Mouse (Mus musculus) MEL (cell line): ENCODE measurements around the gene Ccpg1. TPM values are rescaled to one million over a fixed set of nuclear protein-coding genes. Genes with fewer than 3 reads are reported as not detected.
A peak's percentile ranks its signal among the peaks of the same experiment; 100 is the strongest.

Experiments used
- DNase-seq: peaks from one replicate; pipeline ENCODE4 v3.0.0; 2011; ENCODE audit warnings: low read depth, low spot score
- H3K27ac ChIP-seq: 2 replicates; pipeline ENCODE4 v1.5.1; 2012; ENCODE audit warnings: low read depth, mild to moderate bottlenecking, control low read depth, low read length, moderate library complexity; ENCODE audit not compliant: control insufficient read depth
- H3K27me3 ChIP-seq, 2 experiments: fragments of 150-350 bp in 1 of 2; sonication (generic) in 1 of 2; 2 replicates each; pipeline ENCODE4 v1.6.1; 2012; ENCODE audit warnings: low read length in 2 of 2, mild to moderate bottlenecking in 2 of 2, improper control_type of control experiment in 1 of 2, moderate library complexity in 1 of 2; ENCODE audit not compliant: insufficient read depth in 2 of 2, control insufficient read depth in 1 of 2
- H3K36me3 ChIP-seq, 2 experiments: 2 replicates each; pipeline ENCODE4 v1.6.1; 2012 to 2014; ENCODE audit warnings: low read length in 2 of 2, improper control_type of control experiment in 1 of 2, inconsistent platforms in 1 of 2, mild to moderate bottlenecking in 1 of 2; ENCODE audit not compliant: insufficient read depth in 2 of 2, control insufficient read depth in 1 of 2
- H3K4me1 ChIP-seq, 2 experiments: fragments of 150-350 bp in 1 of 2; sonication (generic) in 1 of 2; 2 replicates each; pipeline ENCODE4 v1.6.1; 2012; ENCODE audit warnings: low read length in 2 of 2, improper control_type of control experiment in 1 of 2, mild to moderate bottlenecking in 1 of 2; ENCODE audit not compliant: insufficient read depth in 2 of 2, control insufficient read depth in 1 of 2
- H3K4me3 ChIP-seq, 2 experiments: fragments of 150-350 bp in 1 of 2; sonication (generic) in 1 of 2; 2 replicates each; pipeline ENCODE4 v1.5.1; 2012; ENCODE audit warnings: low read depth in 2 of 2, low read length in 2 of 2, mild to moderate bottlenecking in 2 of 2, moderate library complexity in 2 of 2, control low read depth in 1 of 2, improper control_type of control experiment in 1 of 2; ENCODE audit not compliant: control insufficient read depth in 1 of 2, insufficient read depth in 1 of 2
- H3K79me2 ChIP-seq: 2 replicates; pipeline ENCODE4 v1.6.1; 2012; ENCODE audit warnings: mild to moderate bottlenecking, low read length, moderate library complexity; ENCODE audit not compliant: control insufficient read depth, poor library complexity, insufficient read depth
- H3K9ac ChIP-seq: 2 replicates; pipeline ENCODE4 v1.6.1; 2012; ENCODE audit warnings: low read depth, mild to moderate bottlenecking, control low read depth, low read length, moderate library complexity; ENCODE audit not compliant: control insufficient read depth, poor library complexity, severe bottlenecking
- H3K9me3 ChIP-seq: fragments of 150-350 bp; sonication (generic); replicated peaks from 2 replicates; pipeline ENCODE4 v1.6.1; 2012; ENCODE audit warnings: mild to moderate bottlenecking, low read length, improper control_type of control experiment, moderate library complexity; ENCODE audit not compliant: insufficient read depth
- CHD1 ChIP-seq: IDR thresholded peaks from 2 replicates; pipeline ENCODE4 v1.6.1; 2012; ENCODE audit warnings: low read depth, mild to moderate bottlenecking, inconsistent platforms, low read length, improper control_type of control experiment
- CTCF ChIP-seq, 3 experiments: IDR thresholded peaks in 2 of 3; conservative IDR thresholded peaks in 1 of 3; 2 replicates each; pipeline ENCODE4 v1.5.1; 2011 to 2012; ENCODE audit warnings: low read length in 3 of 3, low read depth in 2 of 3, mild to moderate bottlenecking in 2 of 3, improper control_type of control experiment in 1 of 3, inconsistent platforms in 1 of 3, mixed read lengths in 1 of 3, moderate library complexity in 1 of 3; ENCODE audit not compliant: control insufficient read depth in 1 of 3, insufficient read depth in 1 of 3, poor library complexity in 1 of 3, severe bottlenecking in 1 of 3
- E2F4 ChIP-seq: IDR thresholded peaks from 2 replicates; pipeline ENCODE4 v1.6.1; 2011; ENCODE audit warnings: low read depth, low read length, improper control_type of control experiment, borderline replicate concordance
- ETS1 ChIP-seq: IDR thresholded peaks from 2 replicates; pipeline ENCODE4 v1.6.1; 2012; ENCODE audit warnings: low read depth, mild to moderate bottlenecking, inconsistent platforms, low read length, improper control_type of control experiment, moderate library complexity
- HCFC1 ChIP-seq: IDR thresholded peaks from 2 replicates; pipeline ENCODE4 v1.6.1; 2012; ENCODE audit warnings: low read depth, mild to moderate bottlenecking, inconsistent platforms, low read length, improper control_type of control experiment, moderate library complexity
- JUND ChIP-seq: IDR thresholded peaks from 2 replicates; pipeline ENCODE4 v1.6.1; 2011; ENCODE audit warnings: low read depth, mild to moderate bottlenecking, improper control_type of control experiment, low read length
- MAX ChIP-seq: IDR thresholded peaks from 2 replicates; pipeline ENCODE4 v1.6.1; 2011; ENCODE audit warnings: low read length, improper control_type of control experiment
- MEF2A ChIP-seq: IDR thresholded peaks from 2 replicates; pipeline ENCODE4 v1.6.1; 2014; ENCODE audit warnings: low read depth, mild to moderate bottlenecking, inconsistent platforms, low read length, improper control_type of control experiment; ENCODE audit not compliant: poor library complexity, insufficient replicate concordance, severe bottlenecking; ENCODE audit errors: extremely low read depth
- MYB ChIP-seq: IDR thresholded peaks from 2 replicates; pipeline ENCODE4 v1.6.1; 2011; ENCODE audit warnings: mild to moderate bottlenecking, low read depth, low read length, improper control_type of control experiment
- NRF1 ChIP-seq: IDR thresholded peaks from 2 replicates; pipeline ENCODE4 v1.6.1; 2014; ENCODE audit warnings: low read depth, mild to moderate bottlenecking, inconsistent platforms, low read length, improper control_type of control experiment, moderate library complexity; ENCODE audit not compliant: poor library complexity, insufficient read depth, severe bottlenecking
- POLR2A ChIP-seq, 2 experiments: IDR thresholded peaks; 2 replicates each; pipeline ENCODE4 v1.6.1; 2011 to 2012; ENCODE audit warnings: low read length in 2 of 2, mild to moderate bottlenecking in 2 of 2, control low read depth in 1 of 2, improper control_type of control experiment in 1 of 2, low read depth in 1 of 2, moderate library complexity in 1 of 2; ENCODE audit not compliant: control insufficient read depth in 1 of 2, insufficient read depth in 1 of 2, poor library complexity in 1 of 2
- POLR2AphosphoS2 ChIP-seq: IDR thresholded peaks from 2 replicates; pipeline ENCODE4 v1.6.1; 2011; ENCODE audit warnings: low read length, improper control_type of control experiment
- RAD21 ChIP-seq: IDR thresholded peaks from 2 replicates; pipeline ENCODE4 v1.6.1; 2011; ENCODE audit warnings: mild to moderate bottlenecking, low read depth, low read length, improper control_type of control experiment
- SIN3A ChIP-seq: IDR thresholded peaks from 2 replicates; pipeline ENCODE4 v1.6.1; 2012; ENCODE audit warnings: low read length, improper control_type of control experiment, inconsistent platforms
- SMC3 ChIP-seq: IDR thresholded peaks from 2 replicates; pipeline ENCODE4 v1.6.1; 2011; ENCODE audit warnings: low read depth, low read length, improper control_type of control experiment
- TAL1 ChIP-seq: IDR thresholded peaks from 2 replicates; pipeline ENCODE4 v1.6.1; 2012; ENCODE audit warnings: mild to moderate bottlenecking, inconsistent platforms, low read length, moderate library complexity, mixed read lengths
- ZNF384 ChIP-seq: IDR thresholded peaks from 2 replicates; pipeline ENCODE4 v1.6.1; 2012; ENCODE audit warnings: low read depth, mild to moderate bottlenecking, inconsistent platforms, low read length, improper control_type of control experiment
- polyA plus RNA-seq, 2 experiments: library from polyadenylated mRNA; stranded (reverse) in 1 of 2; unstranded in 1 of 2; fragments of >175 nt in 1 of 2; fragments of >200 nt in 1 of 2; gene quantifications; 2 replicates each; pipeline versions ENCODE4 v1.2.1 to v1.2.4; 2012; ENCODE audit warnings: low replicate concordance in 2 of 2, low read depth in 1 of 2; ENCODE audit not compliant: insufficient read length in 2 of 2, insufficient read depth in 1 of 2, missing spikeins in 1 of 2
- total RNA-seq: library from RNA; depleted of rRNA; stranded (reverse); fragments of 300-350 nt; gene quantifications from 2 replicates; pipeline ENCODE4 v1.2.3, GENCODE M21; 2012

The Ccpg1 gene
- total and polyA plus RNA-seq, 3 experiments, result 2.1 to 12.5 TPM; not detected in 1

GRCm38 (mm10) chr9:72936301-72936700, 48.9 kb upstream of the Ccpg1 start:
- TF ChIP-seq POLR2AphosphoS2 (no peak), CHD1 (no peak), RAD21 (no peak), MAX (no peak), HCFC1 (no peak)
- Histone ChIP-seq H3K4me3 (no peak overlapping the region), H3K4me1 (no peaks in the 10 kb centered on the region), H3K27me3 (peaks cover 0 to 4% of the 10 kb centered on the region in 2 experiments; a peak in 3 of 4 replicates), H3K27ac (no peak overlapping the region), H3K9ac (no peak overlapping the region), H3K79me2 (no peaks in the 10 kb centered on the region), H3K36me3 (no peaks in the 10 kb centered on the region), H3K9me3 (no peaks in the 10 kb centered on the region)
- no peak for DNase-seq

GRCm38 (mm10) chr9:72943424-72943823, 41.8 kb upstream of the Ccpg1 start:
- DNase-seq, result peak; percentile 38
- no peaks in the 10 kb centered on the region for H3K36me3 ChIP-seq
- H3K9me3 ChIP-seq, result no peaks in the 10 kb centered on the region
- no peak overlapping the region for H3K27ac ChIP-seq
- H3K79me2 ChIP-seq, result no peaks in the 10 kb centered on the region
- peaks cover 0 to 3% of the 10 kb centered on the region in 2 experiments; a peak in 2 of 4 replicates for H3K27me3 ChIP-seq
- H3K4me3 ChIP-seq, result no peak overlapping the region
- peak; percentile 34 to 64 (median 42); a peak in 5 of 6 replicates for TF ChIP-seq CTCF (IDR thresholded peaks at IDR 0.05 in 2 of 3, conservative IDR thresholded peaks at IDR 0.05 in 1 of 3; ENCODE audit: control insufficient read depth in 1 of 3, insufficient read depth in 1 of 3, low read depth in 2 of 3, low read length in 3 of 3, poor library complexity in 1 of 3, severe bottlenecking in 1 of 3)
- no peak for TF ChIP-seq E2F4
- no peak for TF ChIP-seq POLR2A (IDR thresholded peaks at IDR 0.05; ENCODE audit: control insufficient read depth in 1 of 2, insufficient read depth in 1 of 2, low read depth in 1 of 2, low read length in 2 of 2, poor library complexity in 1 of 2)
- no peak for TF ChIP-seq MYB
- TF ChIP-seq ETS1, result no peak
- no peak for TF ChIP-seq NRF1
- no peak for TF ChIP-seq TAL1
- TF ChIP-seq MAX, result no peak
- no peak for TF ChIP-seq SIN3A
- no peak for TF ChIP-seq ZNF384
- TF ChIP-seq JUND, result no peak
- TF ChIP-seq SMC3, result peak; percentile 16; the same call in 1 of the 2 replicates
- TF ChIP-seq MEF2A, result no peak
- no peaks in the 10 kb centered on the region for H3K4me1 ChIP-seq
- no peak overlapping the region for H3K9ac ChIP-seq
